Mouse (Mus musculus) olfactory bulb, adult 2 months (tissue): Measurements from ENCODE around the gene Lancl3.

Experiments
- CTCF ChIP-seq: fragments of 200-500 bp; IDR thresholded peaks from 2 replicates; pipeline ENCODE4 v1.5.1; 2012; ENCODE audit warnings: low read depth, mild to moderate bottlenecking, low read length, moderate library complexity; ENCODE audit not compliant: insufficient read depth
- POLR2A ChIP-seq: fragments of 200-500 bp; IDR thresholded peaks from 2 replicates; pipeline ENCODE4 v1.6.1; 2012; ENCODE audit warnings: mild to moderate bottlenecking, low read depth, low read length, moderate library complexity; ENCODE audit not compliant: insufficient read depth

GRCm38 (mm10) chrX:9221206-9221605, 21.5 kb downstream of the Lancl3 start:
- TF ChIP-seq CTCF = no peak
- TF ChIP-seq POLR2A = no peak
